Mouse (Mus musculus): Measurements from ENCODE around the gene Chrm3.

DNA sequence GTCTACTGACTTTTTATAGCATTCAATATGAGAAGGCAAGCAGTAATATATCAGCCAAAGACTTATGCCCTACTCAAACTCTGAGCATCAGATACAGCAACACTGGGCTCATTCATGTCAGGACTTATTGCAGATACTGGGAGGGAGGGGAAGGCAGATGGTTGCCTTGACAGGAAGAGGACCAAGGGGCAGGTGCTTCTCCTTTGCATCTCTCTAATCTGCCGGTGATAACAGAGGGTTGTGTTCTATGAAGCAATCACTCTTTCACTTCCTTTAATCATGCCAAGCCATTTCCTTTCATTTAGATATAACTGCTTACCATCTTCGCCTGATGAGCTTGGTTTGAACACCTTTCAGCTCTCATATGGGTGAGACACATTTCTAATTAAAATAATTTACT is 177.9 kb downstream of the Chrm3 start:
- no peak for TF ChIP-seq CTCF (IDR thresholded peaks at IDR 0.05; ENCODE audit: extremely low read depth, insufficient read depth, low read length)
- no peak for TF ChIP-seq POLR2A (IDR thresholded peaks at IDR 0.05; ENCODE audit: extremely low read depth, insufficient read depth, low read length)
